Mouse (Mus musculus) c-Kit-negative CD71-positive TER-119-positive erythroid progenitor cells, embryonic 14.5 days (primary cell): ENCODE measurements around the gene Mical2.

Source experiments
- DNase-seq: peaks from one replicate; pipeline ENCODE4 v3.0.0-alpha.2; 2013; ENCODE audit warnings: low read depth, low spot score

Gene Mical2

GRCm38 (mm10) chr7:112208323-112209167, 17.1 kb upstream of the Mical2 start:
- no peak for DNase-seq

- no peak for DNase-seq
Measured at GRCm38 (mm10) chr7:112209621-112210020, 16.0 kb upstream of the Mical2 start.

- DNase-seq: no peak
Measured at GRCm38 (mm10) chr7:112212921-112213721, 12.5 kb upstream of the Mical2 start.

- DNase-seq: no peak
Measured at GRCm38 (mm10) chr7:112215871-112216270, 9.8 kb upstream of the Mical2 start.

GRCm38 (mm10) chr7:112216720-112217119, 8.9 kb upstream of the Mical2 start:
- no peak for DNase-seq

GRCm38 (mm10) chr7:112217208-112217607, 8.4 kb upstream of the Mical2 start:
- DNase-seq: no peak

GRCm38 (mm10) chr7:112222733-112223524, 2.7 kb upstream of the Mical2 start:
- no peak for DNase-seq

GRCm38 (mm10) chr7:112224854-112225253, 802 bp upstream of the Mical2 start:
- DNase-seq: no peak

- no peak for DNase-seq
Measured at GRCm38 (mm10) chr7:112226446-112227265, 1.0 kb downstream of the Mical2 start.

GRCm38 (mm10) chr7:112227266-112227562, 1.6 kb downstream of the Mical2 start:
- DNase-seq: no peak

GRCm38 (mm10) chr7:112228827-112229498, 3.3 kb downstream of the Mical2 start:
- no peak for DNase-seq

GRCm38 (mm10) chr7:112231731-112232130, 6.1 kb downstream of the Mical2 start:
- DNase-seq: no peak

- no peak for DNase-seq
Measured at GRCm38 (mm10) chr7:112233345-112234005, 7.8 kb downstream of the Mical2 start.

- DNase-seq: no peak
Measured at GRCm38 (mm10) chr7:112234410-112234809, 8.8 kb downstream of the Mical2 start.

GRCm38 (mm10) chr7:112235493-112235892, 9.8 kb downstream of the Mical2 start:
- no peak for DNase-seq

- no peak for DNase-seq
Measured at GRCm38 (mm10) chr7:112237211-112237610, 11.6 kb downstream of the Mical2 start.

GRCm38 (mm10) chr7:112237868-112238267, 12.2 kb downstream of the Mical2 start:
- DNase-seq: no peak

GRCm38 (mm10) chr7:112238768-112239728, 13.4 kb downstream of the Mical2 start:
- no peak for DNase-seq

- DNase-seq: no peak
Measured at GRCm38 (mm10) chr7:112240748-112241147, 15.1 kb downstream of the Mical2 start.
